Mouse (Mus musculus): Measurements from ENCODE around the gene Nos1ap. TPM values are rescaled to one million over a fixed set of nuclear protein-coding genes. Genes with fewer than 3 reads are reported as not detected.

The Nos1ap gene
- polyA plus RNA-seq, 1 experiment from 2014 or later = 6.0 TPM

DNA sequence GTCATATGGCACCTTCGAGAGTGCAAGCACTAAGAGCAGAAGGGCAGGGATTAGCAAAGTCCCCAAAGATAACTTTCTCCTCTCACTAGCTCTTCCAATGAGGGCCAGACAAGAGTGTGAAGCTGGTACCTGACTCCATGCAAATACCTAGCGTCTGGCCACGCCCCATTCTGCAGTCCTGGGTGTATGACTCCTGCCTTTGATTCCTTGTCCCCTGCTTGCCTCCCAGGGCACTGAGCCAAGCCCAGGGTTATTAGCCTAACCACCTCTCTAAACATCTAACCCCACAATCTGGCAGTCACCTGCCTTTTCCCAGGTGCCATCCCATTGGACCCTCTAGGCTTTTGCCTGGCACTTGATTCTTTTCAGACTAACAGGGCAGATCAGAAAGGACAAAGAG lies 208.2 kb downstream of the Nos1ap start:
- Histone ChIP-seq H3K4me2 (ENCODE audit: low read depth, low read length) (no peak overlapping the region), H3K27ac (ENCODE audit: low read depth) (no peak overlapping the region), H3K36me3 (replicated peaks; ENCODE audit: insufficient read depth, low read length) (no peaks in the 10 kb centered on the region), H3K27me3 (ENCODE audit: insufficient read depth, low read length) (no peaks in the 10 kb centered on the region), H3K4me3 (ENCODE audit: low read depth, low read length) (no peak overlapping the region), H3K4me1 (ENCODE audit: insufficient read depth) (no peaks in the 10 kb centered on the region), H3K9me3 (ENCODE audit: low read length) (no peaks in the 10 kb centered on the region), H3K9ac (replicated peaks) (no peak overlapping the region)
- 53% methylated on average over 3 of the region's 3 CpGs for WGBS (ENCODE audit: insufficient replicate concordance)
- TF ChIP-seq CTCF (IDR thresholded peaks at IDR 0.05; ENCODE audit: low read depth) (no peak), EP300 (IDR thresholded peaks at IDR 0.05; ENCODE audit: low read depth) (no peak)
- ATAC-seq (no peak), DNase-seq (no peak)

DNA sequence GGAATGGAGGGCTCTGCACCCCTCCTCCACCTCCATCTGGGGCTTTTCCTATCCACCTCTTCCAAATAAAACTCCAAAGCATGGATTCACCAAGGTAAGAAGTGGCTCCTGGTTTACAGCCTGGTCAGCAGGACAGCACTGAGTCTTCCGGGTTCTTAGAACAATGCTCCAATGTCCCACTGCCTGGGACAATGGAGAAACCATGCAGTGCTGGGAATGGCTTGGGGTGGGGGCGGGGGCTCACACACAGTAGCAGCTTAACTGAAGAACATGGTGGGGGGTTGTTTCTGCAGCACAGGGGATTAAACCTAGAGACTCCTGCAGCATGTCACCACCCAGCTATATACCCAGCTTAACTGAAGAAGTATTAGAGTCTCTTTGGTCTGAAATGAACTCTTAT lies 209.2 kb downstream of the Nos1ap start:
- TF ChIP-seq EP300 (IDR thresholded peaks at IDR 0.05; ENCODE audit: low read depth) = no peak
- no peak for TF ChIP-seq CTCF (IDR thresholded peaks at IDR 0.05; ENCODE audit: low read depth)
- H3K4me3 ChIP-seq (ENCODE audit: low read depth, low read length) = no peak overlapping the region

DNA sequence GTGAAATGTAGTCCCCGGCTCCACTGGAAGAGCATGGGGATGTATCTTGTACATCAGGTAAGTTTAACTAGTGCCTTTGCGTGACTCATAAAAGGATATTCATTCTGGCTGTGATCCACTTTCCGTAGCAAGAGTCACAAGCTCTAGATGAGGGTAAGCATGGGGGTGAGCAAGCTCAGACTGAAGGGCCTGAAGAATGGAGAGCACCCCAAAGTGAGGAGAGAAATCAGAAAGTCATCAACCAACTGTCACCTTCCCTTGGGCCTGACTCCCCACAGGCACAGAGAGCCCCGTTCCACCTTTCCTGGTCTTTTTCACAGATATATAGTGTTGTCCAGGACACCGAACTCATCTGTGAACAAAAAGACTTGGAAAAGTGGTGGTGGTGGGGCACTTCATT lies 213.9 kb downstream of the Nos1ap start:
- Histone ChIP-seq H3K27me3 (ENCODE audit: insufficient read depth, low read length) (no peaks in the 10 kb centered on the region), H3K4me1 (ENCODE audit: insufficient read depth) (no peaks in the 10 kb centered on the region), H3K4me3 (ENCODE audit: low read depth, low read length) (no peak overlapping the region), H3K9ac (replicated peaks) (no peak overlapping the region), H3K27ac (ENCODE audit: low read depth) (no peak overlapping the region), H3K36me3 (replicated peaks; ENCODE audit: insufficient read depth, low read length) (no peaks in the 10 kb centered on the region), H3K4me2 (ENCODE audit: low read depth, low read length) (no peak overlapping the region), H3K9me3 (ENCODE audit: low read length) (no peaks in the 10 kb centered on the region)
- TF ChIP-seq CTCF (IDR thresholded peaks at IDR 0.05; ENCODE audit: low read depth) (no peak), EP300 (IDR thresholded peaks at IDR 0.05; ENCODE audit: low read depth) (no peak)
- DNase-seq (no peak), ATAC-seq (no peak)
- 88% methylated on average over 5 of the region's 5 CpGs for WGBS (ENCODE audit: insufficient replicate concordance)

More for the DNA sequence above, 209.2 kb downstream of the Nos1ap start:
- Histone ChIP-seq H3K4me2 (ENCODE audit: low read depth, low read length) (no peak overlapping the region), H3K36me3 (replicated peaks; ENCODE audit: insufficient read depth, low read length) (no peaks in the 10 kb centered on the region), H3K9ac (replicated peaks) (no peak overlapping the region), H3K27ac (ENCODE audit: low read depth) (no peak overlapping the region), H3K27me3 (ENCODE audit: insufficient read depth, low read length) (no peaks in the 10 kb centered on the region), H3K4me1 (ENCODE audit: insufficient read depth) (no peaks in the 10 kb centered on the region), H3K9me3 (ENCODE audit: low read length) (no peaks in the 10 kb centered on the region)
- WGBS (ENCODE audit: insufficient replicate concordance) = 70% methylated on average over 2 of the region's 2 CpGs
- no peak for ATAC-seq
- DNase-seq = no peak

DNA sequence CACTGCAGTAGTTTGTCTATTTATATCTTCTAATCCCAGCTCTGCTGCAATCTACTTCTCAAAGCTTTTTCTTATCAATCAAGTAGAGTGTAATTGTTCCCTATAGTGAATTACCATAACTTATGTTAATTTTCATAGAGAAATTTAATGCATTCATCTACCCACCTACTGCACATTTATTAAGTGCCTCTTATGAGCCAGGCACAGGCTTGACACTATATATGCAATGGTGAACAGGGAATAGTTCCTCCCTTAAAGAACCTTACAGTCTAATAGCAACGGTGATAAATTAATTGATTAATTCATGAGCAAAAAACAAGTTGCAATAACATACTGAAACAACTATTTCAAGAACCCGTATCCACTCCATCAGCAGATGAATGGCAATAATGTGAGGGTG lies 215.9 kb downstream of the Nos1ap start:
- no peak overlapping the region for H3K4me3 ChIP-seq (ENCODE audit: low read depth, low read length)
- no peaks in the 10 kb centered on the region for H3K36me3 ChIP-seq (replicated peaks; ENCODE audit: insufficient read depth, low read length)
- no peak for TF ChIP-seq CTCF (IDR thresholded peaks at IDR 0.05; ENCODE audit: low read depth)
- no peak for TF ChIP-seq EP300 (IDR thresholded peaks at IDR 0.05; ENCODE audit: low read depth)
- no peaks in the 10 kb centered on the region for H3K9me3 ChIP-seq (ENCODE audit: low read length)
- ATAC-seq (no peak), DNase-seq (no peak)
- H3K27me3 ChIP-seq (ENCODE audit: insufficient read depth, low read length) = no peaks in the 10 kb centered on the region
- no peak overlapping the region for H3K4me2 ChIP-seq (ENCODE audit: low read depth, low read length)
- no peaks in the 10 kb centered on the region for H3K4me1 ChIP-seq (ENCODE audit: insufficient read depth)
- no peak overlapping the region for H3K9ac ChIP-seq (replicated peaks)
- no peak overlapping the region for H3K27ac ChIP-seq (ENCODE audit: low read depth)
- WGBS (ENCODE audit: insufficient replicate concordance) = 82% methylated on average over 2 of the region's 2 CpGs

DNA sequence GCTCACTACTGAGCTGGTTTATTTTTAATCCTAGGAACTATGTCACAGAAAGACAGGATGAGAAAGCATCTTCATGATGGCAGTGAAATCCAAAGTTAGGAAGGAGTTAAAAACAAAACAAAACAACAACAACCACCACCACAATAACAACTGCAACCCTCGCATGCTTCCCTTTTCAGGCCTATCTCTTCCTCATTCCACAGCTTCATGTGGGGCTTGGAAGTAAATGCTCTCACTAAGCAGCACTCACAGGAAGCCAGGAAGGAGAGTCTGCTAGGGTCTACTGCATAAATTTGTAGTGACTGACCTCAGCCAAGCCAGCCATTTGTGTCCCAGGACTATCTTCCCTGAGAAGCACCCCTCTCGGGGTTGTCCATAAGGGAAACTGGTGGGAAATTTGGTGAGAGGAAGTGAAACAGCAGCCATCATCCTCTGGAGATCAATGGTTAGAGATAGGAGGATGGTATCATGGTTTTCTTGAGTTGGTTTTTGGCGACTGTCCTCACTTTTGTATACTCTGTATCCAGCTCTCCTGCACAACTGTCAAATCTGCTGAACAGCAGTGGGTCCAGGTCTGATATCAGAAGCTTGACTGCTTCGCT lies 218.4 kb downstream of the Nos1ap start:
- Histone ChIP-seq H3K4me1 (ENCODE audit: insufficient read depth) (no peaks in the 10 kb centered on the region), H3K4me2 (ENCODE audit: low read depth, low read length) (no peak overlapping the region), H3K9ac (replicated peaks) (no peak overlapping the region), H3K36me3 (replicated peaks; ENCODE audit: insufficient read depth, low read length) (no peaks in the 10 kb centered on the region), H3K27ac (ENCODE audit: low read depth) (no peak overlapping the region), H3K9me3 (ENCODE audit: low read length) (no peaks in the 10 kb centered on the region), H3K4me3 (ENCODE audit: low read depth, low read length) (no peak overlapping the region), H3K27me3 (ENCODE audit: insufficient read depth, low read length) (no peaks in the 10 kb centered on the region)
- ATAC-seq (no peak), DNase-seq (no peak)
- WGBS (ENCODE audit: insufficient replicate concordance) = 60% methylated on average over 4 of the region's 4 CpGs
- TF ChIP-seq CTCF (IDR thresholded peaks at IDR 0.05; ENCODE audit: low read depth) = no peak
- no peak for TF ChIP-seq EP300 (IDR thresholded peaks at IDR 0.05; ENCODE audit: low read depth)

DNA sequence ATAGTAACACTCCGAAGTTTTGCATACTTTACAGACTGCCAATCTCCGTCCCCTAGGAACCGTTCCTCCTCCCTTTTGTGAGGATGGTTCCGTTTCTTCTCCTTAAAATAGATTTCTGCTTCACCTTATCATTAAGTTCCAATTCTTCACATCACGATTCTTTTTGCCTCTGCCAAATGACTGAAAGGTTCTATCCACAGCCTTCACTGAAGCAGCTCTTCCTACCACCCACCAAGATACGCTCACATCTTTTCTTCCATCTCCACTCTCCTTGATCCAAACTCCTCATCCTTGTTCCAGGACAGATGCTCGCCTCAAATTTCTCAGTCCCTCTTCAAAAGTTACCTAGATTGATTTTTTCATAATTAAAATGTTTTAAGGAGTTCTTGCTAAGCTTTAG lies 220.8 kb downstream of the Nos1ap start:
- Histone ChIP-seq H3K4me1 (ENCODE audit: insufficient read depth) (no peaks in the 10 kb centered on the region), H3K4me2 (ENCODE audit: low read depth, low read length) (no peak overlapping the region), H3K4me3 (ENCODE audit: low read depth, low read length) (no peak overlapping the region), H3K27ac (ENCODE audit: low read depth) (no peak overlapping the region), H3K9ac (replicated peaks) (no peak overlapping the region), H3K36me3 (replicated peaks; ENCODE audit: insufficient read depth, low read length) (no peaks in the 10 kb centered on the region), H3K27me3 (ENCODE audit: insufficient read depth, low read length) (no peaks in the 10 kb centered on the region), H3K9me3 (ENCODE audit: low read length) (no peaks in the 10 kb centered on the region)
- ATAC-seq (no peak), DNase-seq (no peak)
- TF ChIP-seq CTCF (IDR thresholded peaks at IDR 0.05; ENCODE audit: low read depth) = no peak
- TF ChIP-seq EP300 (IDR thresholded peaks at IDR 0.05; ENCODE audit: low read depth) = no peak
- 76% methylated on average over 7 of the region's 7 CpGs for WGBS (ENCODE audit: insufficient replicate concordance)

All from liver, postnatal 0 days (tissue).